Comparison of ENCODE assay signal across 8 mouse cellular contexts in genomic region chr7:28436271-28436904, GRCm38 (mm10). TPM values are rescaled to one million over a fixed set of nuclear protein-coding genes. Genes with fewer than 3 reads are reported as not detected.
DNase-seq lines count a peak whose midpoint lies in the region; ATAC-seq and TF ChIP-seq lines count a peak whose summit lies in the region.

No protein-coding gene starts in this region.

- peak; percentile 86 for ATAC-seq in common myeloid progenitor, adult 5-6 weeks (replicated peaks; ENCODE audit: low read depth, poor library complexity, severe bottlenecking)
- ATAC-seq in hindbrain, postnatal 0 days: peak; percentile 99
- ATAC-seq in megakaryocyte, adult 5-6 weeks (ENCODE audit: poor library complexity, severe bottlenecking): peak; percentile 80

- no peaks in the 10 kb centered on the region for H3K27me3 ChIP-seq in hindbrain, postnatal 0 days (ENCODE audit: insufficient read depth, low read length)

- H3K4me2 ChIP-seq in hindbrain, postnatal 0 days (ENCODE audit: low read depth, low read length): peak overlapping the region; percentile 88

- WGBS in hindbrain, postnatal 0 days: 2% methylated on average over 56 of the region's 64 CpGs

- peak; percentile 100 for DNase-seq in ZHBTc4 (ENCODE audit: low read depth, low spot score)
- peak; percentile 100 for DNase-seq in gastrocnemius, adult 2 months
- peak; percentile 99 for DNase-seq in hindbrain, postnatal 0 days (ENCODE audit: low spot score)
- peak; percentile 100 for DNase-seq in left cerebral cortex, adult 2 months (ENCODE audit: extremely low spot score in 1 of 2, low spot score in 2 of 2)
- DNase-seq in right cerebral cortex, adult 2 months (ENCODE audit: low spot score in 2 of 2): peak; percentile 99 to 100
- DNase-seq in urinary bladder, postnatal 14 days (ENCODE audit: low spot score): peak; percentile 100

- no peaks in the 10 kb centered on the region for H3K36me3 ChIP-seq in hindbrain, postnatal 0 days (ENCODE audit: insufficient read depth, low read length)

- intact Hi-C loops in gastrocnemius, adult 2 months (cut with DNase I): no loop called here
- intact Hi-C loops in left cerebral cortex, adult 2 months (cut with DNase I): loop anchor here (2.0 kb wide), 2 partner anchors 44 to 164 kb away; partner anchors contain the start of genes Med29 and Paf1

- H3K9me3 ChIP-seq in hindbrain, postnatal 0 days (ENCODE audit: low read length): no peaks in the 10 kb centered on the region

- TF ChIP-seq CTCF in gastrocnemius, adult 2 months (IDR thresholded peaks at IDR 0.05): peak; percentile 83
- TF ChIP-seq CTCF in hindbrain, postnatal 0 days (IDR thresholded peaks at IDR 0.05; ENCODE audit: low read depth): peak; percentile 60
- peak; percentile 72 for TF ChIP-seq CTCF in left cerebral cortex, adult 2 months (IDR thresholded peaks at IDR 0.05)

- H3K9ac ChIP-seq in hindbrain, postnatal 0 days (replicated peaks; ENCODE audit: low read length): peak overlapping the region; percentile 88

- H3K4me1 ChIP-seq in hindbrain, postnatal 0 days (ENCODE audit: insufficient read depth, low read length): peaks cover 5% of the 10 kb centered on the region; the same call in 1 of the 2 replicates

- peak overlapping the region; percentile 90 for H3K4me3 ChIP-seq in gastrocnemius, adult 2 months
- H3K4me3 ChIP-seq in hindbrain, postnatal 0 days (ENCODE audit: low read length): peak overlapping the region; percentile 84
- peak overlapping the region; percentile 69 for H3K4me3 ChIP-seq in left cerebral cortex, adult 2 months

- peak overlapping the region; percentile 94 for H3K27ac ChIP-seq in gastrocnemius, adult 2 months
- peak overlapping the region; percentile 89 for H3K27ac ChIP-seq in hindbrain, postnatal 0 days
- H3K27ac ChIP-seq in left cerebral cortex, adult 2 months: peak overlapping the region; percentile 91

RNA-seq across cellular contexts. Expression of gene Gmfg, which starts 0.9 kb away (rescaled TPM):
- total RNA-seq in common myeloid progenitor, adult 5-6 weeks (2017): 583 and 663 TPM in 2 replicates
- total RNA-seq in gastrocnemius, adult 2 months (2021): 1 to 10 TPM; 2.1 to 2.4 TPM
- 0.16 and 2.9 TPM in 2 replicates for total RNA-seq in hindbrain, postnatal 0 days (2014; rRNA removed)
- polyA plus RNA-seq in hindbrain, postnatal 0 days (2015; fragmentation: Nextera tagmentation; extraction: Ambion mirVana): 5.5 and 6.2 TPM in 2 replicates
- 1 to 10 TPM; 1.3 to 1.6 TPM for total RNA-seq in left cerebral cortex, adult 2 months (2021)
- total RNA-seq in megakaryocyte, adult 5-6 weeks (2015): 544 and 552 TPM in 2 replicates
- total RNA-seq in megakaryocyte, adult 5-6 weeks (2017): 837 and 967 TPM in 2 replicates

RNA-seq across cellular contexts. Expression of gene Lrfn1, which starts 15.4 kb away (rescaled TPM):
- total RNA-seq in common myeloid progenitor, adult 5-6 weeks (2017): 2.1 and 2.9 TPM in 2 replicates
- under 1 TPM; 0.14 to 0.18 TPM for total RNA-seq in gastrocnemius, adult 2 months (2021)
- total RNA-seq in hindbrain, postnatal 0 days (2014; rRNA removed): 140 and 160 TPM in 2 replicates
- polyA plus RNA-seq in hindbrain, postnatal 0 days (2015; fragmentation: Nextera tagmentation; extraction: Ambion mirVana): 15.5 and 18.0 TPM in 2 replicates
- 100 to 1,000 TPM in 1 of 2 experiments, 10 to 100 TPM in 1; 96.7 to 105 TPM for total RNA-seq in left cerebral cortex, adult 2 months (2021)
- total RNA-seq in megakaryocyte, adult 5-6 weeks (2015): 1.0 and 1.7 TPM in 2 replicates
- 0.66 and 0.98 TPM in 2 replicates for total RNA-seq in megakaryocyte, adult 5-6 weeks (2017)

RNA-seq across cellular contexts. Expression of gene Paf1, which starts 43.6 kb away (rescaled TPM):
- total RNA-seq in common myeloid progenitor, adult 5-6 weeks (2017): 149 and 190 TPM in 2 replicates
- total RNA-seq in gastrocnemius, adult 2 months (2021): 10 to 100 TPM; 31.0 to 35.0 TPM
- 56.7 and 67.6 TPM in 2 replicates for total RNA-seq in hindbrain, postnatal 0 days (2014; rRNA removed)
- 83.0 and 84.1 TPM in 2 replicates for polyA plus RNA-seq in hindbrain, postnatal 0 days (2015; fragmentation: Nextera tagmentation; extraction: Ambion mirVana)
- 10 to 100 TPM; 65.7 to 66.8 TPM for total RNA-seq in left cerebral cortex, adult 2 months (2021)
- 42.1 and 46.8 TPM in 2 replicates for total RNA-seq in megakaryocyte, adult 5-6 weeks (2015)
- 129 and 153 TPM in 2 replicates for total RNA-seq in megakaryocyte, adult 5-6 weeks (2017)

RNA-seq across cellular contexts. Expression of gene Med29, which starts 43.9 kb away (rescaled TPM):
- 16.6 and 21.3 TPM in 2 replicates for total RNA-seq in common myeloid progenitor, adult 5-6 weeks (2017)
- 10 to 100 TPM; 22.1 to 28.3 TPM for total RNA-seq in gastrocnemius, adult 2 months (2021)
- 33.6 and 39.5 TPM in 2 replicates for total RNA-seq in hindbrain, postnatal 0 days (2014; rRNA removed)
- 42.1 and 42.9 TPM in 2 replicates for polyA plus RNA-seq in hindbrain, postnatal 0 days (2015; fragmentation: Nextera tagmentation; extraction: Ambion mirVana)
- total RNA-seq in left cerebral cortex, adult 2 months (2021): 10 to 100 TPM; 18.1 to 18.8 TPM
- total RNA-seq in megakaryocyte, adult 5-6 weeks (2015): 14.7 and 15.4 TPM in 2 replicates
- 9.0 and 9.4 TPM in 2 replicates for total RNA-seq in megakaryocyte, adult 5-6 weeks (2017)

RNA-seq across cellular contexts. Expression of gene Zfp36, which starts 56.3 kb away (rescaled TPM):
- 82.7 and 90.0 TPM in 2 replicates for total RNA-seq in common myeloid progenitor, adult 5-6 weeks (2017)
- 10 to 100 TPM; 10.0 to 36.7 TPM for total RNA-seq in gastrocnemius, adult 2 months (2021)
- 2.1 and 3.9 TPM in 2 replicates for total RNA-seq in hindbrain, postnatal 0 days (2014; rRNA removed)
- polyA plus RNA-seq in hindbrain, postnatal 0 days (2015; fragmentation: Nextera tagmentation; extraction: Ambion mirVana): 3.0 and 3.4 TPM in 2 replicates
- total RNA-seq in left cerebral cortex, adult 2 months (2021): 1 to 10 TPM; 2.3 to 2.8 TPM
- 350 and 368 TPM in 2 replicates for total RNA-seq in megakaryocyte, adult 5-6 weeks (2015)
- total RNA-seq in megakaryocyte, adult 5-6 weeks (2017): 118 and 143 TPM in 2 replicates

Comparison
In these comparisons a context has a peak if more than half of its experiments do, and no peak if none do; other contexts are left out.
1. Peak in every context shown above with its lines: DNase-seq, ATAC-seq, H3K4me3 ChIP-seq and H3K27ac ChIP-seq.
2. RNA of gene Gmfg, which starts 0.9 kb away (total RNA-seq): 544 to 967 TPM in megakaryocyte, adult 5-6 weeks and 583 to 663 TPM in common myeloid progenitor, adult 5-6 weeks; 2.1 to 2.4 TPM in gastrocnemius, adult 2 months, 1.3 to 1.6 TPM in left cerebral cortex, adult 2 months and 0.16 to 2.9 TPM in hindbrain, postnatal 0 days; every median in the first group is over 100 times any median in the second.
3. RNA of gene Lrfn1, which starts 15.4 kb away (total RNA-seq): 140 to 160 TPM in hindbrain, postnatal 0 days and 96.7 to 105 TPM in left cerebral cortex, adult 2 months; 2.1 to 2.9 TPM in common myeloid progenitor, adult 5-6 weeks, 0.66 to 1.7 TPM in megakaryocyte, adult 5-6 weeks and 0.14 to 0.18 TPM in gastrocnemius, adult 2 months; every median in the first group is over 10 times any median in the second.